Mouse (Mus musculus): ENCODE results near the gene Herc3.
"Not testable (repeated sequence)": the region's sequence is repeated elsewhere in the genome, so short reads cannot be mapped to it uniquely, and the experiment has no call there.

Gene Herc3

GRCm38 (mm10) chr6:58831232-58832009 lies at the start of gene Herc3:
Herc3 (plus strand) TSS chr6:58831465.
- peak; percentile 75 for DNase-seq (ENCODE audit: low read depth, low spot score)
- Histone ChIP-seq H3K27me3 (ENCODE audit: control insufficient read depth, insufficient read depth, low read length, poor library complexity, severe bottlenecking) (no peaks in the 10 kb centered on the region), H3K36me3 (ENCODE audit: control insufficient read depth, insufficient read depth, low read length, poor library complexity, severe bottlenecking) (no peaks in the 10 kb centered on the region)

GRCm38 (mm10) chr6:58801394-58801793 lies 29.9 kb upstream of the Herc3 start:
- Histone ChIP-seq H3K27me3 (ENCODE audit: control insufficient read depth, insufficient read depth, low read length, poor library complexity, severe bottlenecking) (no peaks in the 10 kb centered on the region), H3K36me3 (ENCODE audit: control insufficient read depth, insufficient read depth, low read length, poor library complexity, severe bottlenecking) (no peaks in the 10 kb centered on the region)
- no peak for DNase-seq (ENCODE audit: low read depth, low spot score)

- no peaks in the 10 kb centered on the region for H3K27me3 ChIP-seq (ENCODE audit: control insufficient read depth, insufficient read depth, low read length, poor library complexity, severe bottlenecking)
- no peak for DNase-seq (ENCODE audit: low read depth, low spot score)
Measured at GRCm38 (mm10) chr6:58814381-58814780, 16.9 kb upstream of the Herc3 start.

GRCm38 (mm10) chr6:58817037-58817436 lies 14.2 kb upstream of the Herc3 start:
- H3K27me3 ChIP-seq (ENCODE audit: control insufficient read depth, insufficient read depth, low read length, poor library complexity, severe bottlenecking); H3K36me3 ChIP-seq (ENCODE audit: control insufficient read depth, insufficient read depth, low read length, poor library complexity, severe bottlenecking); DNase-seq (ENCODE audit: low read depth, low spot score): not testable (repeated sequence)

More at GRCm38 (mm10) chr6:58814381-58814780, 16.9 kb upstream of the Herc3 start:
- no peaks in the 10 kb centered on the region for H3K36me3 ChIP-seq (ENCODE audit: control insufficient read depth, insufficient read depth, low read length, poor library complexity, severe bottlenecking)

GRCm38 (mm10) chr6:58825619-58826018 lies 5.6 kb upstream of the Herc3 start:
- no peak for DNase-seq (ENCODE audit: low read depth, low spot score)
- Histone ChIP-seq H3K27me3 (ENCODE audit: control insufficient read depth, insufficient read depth, low read length, poor library complexity, severe bottlenecking) (no peaks in the 10 kb centered on the region), H3K36me3 (ENCODE audit: control insufficient read depth, insufficient read depth, low read length, poor library complexity, severe bottlenecking) (no peaks in the 10 kb centered on the region)

GRCm38 (mm10) chr6:58826089-58826488 lies 5.2 kb upstream of the Herc3 start:
- H3K27me3 ChIP-seq (ENCODE audit: control insufficient read depth, insufficient read depth, low read length, poor library complexity, severe bottlenecking): no peaks in the 10 kb centered on the region
- no peak for DNase-seq (ENCODE audit: low read depth, low spot score)
- H3K36me3 ChIP-seq (ENCODE audit: control insufficient read depth, insufficient read depth, low read length, poor library complexity, severe bottlenecking): no peaks in the 10 kb centered on the region

GRCm38 (mm10) chr6:58828582-58828981 lies 2.7 kb upstream of the Herc3 start:
- H3K27me3 ChIP-seq (ENCODE audit: control insufficient read depth, insufficient read depth, low read length, poor library complexity, severe bottlenecking): no peaks in the 10 kb centered on the region
- H3K36me3 ChIP-seq (ENCODE audit: control insufficient read depth, insufficient read depth, low read length, poor library complexity, severe bottlenecking): no peaks in the 10 kb centered on the region
- DNase-seq (ENCODE audit: low read depth, low spot score): no peak

- Histone ChIP-seq H3K27me3 (ENCODE audit: control insufficient read depth, insufficient read depth, low read length, poor library complexity, severe bottlenecking) (no peaks in the 10 kb centered on the region), H3K36me3 (ENCODE audit: control insufficient read depth, insufficient read depth, low read length, poor library complexity, severe bottlenecking) (no peaks in the 10 kb centered on the region)
- peak; percentile 60 for DNase-seq (ENCODE audit: low read depth, low spot score)
Measured at GRCm38 (mm10) chr6:58830840-58831231, 429 bp upstream of the Herc3 start.

- Histone ChIP-seq H3K36me3 (ENCODE audit: control insufficient read depth, insufficient read depth, low read length, poor library complexity, severe bottlenecking) (no peaks in the 10 kb centered on the region), H3K27me3 (ENCODE audit: control insufficient read depth, insufficient read depth, low read length, poor library complexity, severe bottlenecking) (no peaks in the 10 kb centered on the region)
- peak; percentile 64 for DNase-seq (ENCODE audit: low read depth, low spot score)
Measured at GRCm38 (mm10) chr6:58832591-58833018, 1.3 kb downstream of the Herc3 start.

- no peaks in the 10 kb centered on the region for H3K27me3 ChIP-seq (ENCODE audit: control insufficient read depth, insufficient read depth, low read length, poor library complexity, severe bottlenecking)
- H3K36me3 ChIP-seq (ENCODE audit: control insufficient read depth, insufficient read depth, low read length, poor library complexity, severe bottlenecking): no peaks in the 10 kb centered on the region
- peak; percentile 14 for DNase-seq (ENCODE audit: low read depth, low spot score)
Measured at GRCm38 (mm10) chr6:58834470-58834869, 3.2 kb downstream of the Herc3 start.

GRCm38 (mm10) chr6:58835591-58835990 lies 4.3 kb downstream of the Herc3 start:
- Histone ChIP-seq H3K36me3 (ENCODE audit: control insufficient read depth, insufficient read depth, low read length, poor library complexity, severe bottlenecking) (no peaks in the 10 kb centered on the region), H3K27me3 (ENCODE audit: control insufficient read depth, insufficient read depth, low read length, poor library complexity, severe bottlenecking) (no peaks in the 10 kb centered on the region)
- DNase-seq (ENCODE audit: low read depth, low spot score): no peak

- no peaks in the 10 kb centered on the region for H3K27me3 ChIP-seq (ENCODE audit: control insufficient read depth, insufficient read depth, low read length, poor library complexity, severe bottlenecking)
- no peak for DNase-seq (ENCODE audit: low read depth, low spot score)
- H3K36me3 ChIP-seq (ENCODE audit: control insufficient read depth, insufficient read depth, low read length, poor library complexity, severe bottlenecking): no peaks in the 10 kb centered on the region
Measured at GRCm38 (mm10) chr6:58836476-58836875, 5.2 kb downstream of the Herc3 start.

- DNase-seq (ENCODE audit: low read depth, low spot score): no peak
- Histone ChIP-seq H3K36me3 (ENCODE audit: control insufficient read depth, insufficient read depth, low read length, poor library complexity, severe bottlenecking) (no peaks in the 10 kb centered on the region), H3K27me3 (ENCODE audit: control insufficient read depth, insufficient read depth, low read length, poor library complexity, severe bottlenecking) (no peaks in the 10 kb centered on the region)
Measured at GRCm38 (mm10) chr6:58837917-58838316, 6.7 kb downstream of the Herc3 start.

- no peaks in the 10 kb centered on the region for H3K27me3 ChIP-seq (ENCODE audit: control insufficient read depth, insufficient read depth, low read length, poor library complexity, severe bottlenecking)
- peaks cover 3% of the 10 kb centered on the region; the same call in 1 of the 2 replicates for H3K36me3 ChIP-seq (ENCODE audit: control insufficient read depth, insufficient read depth, low read length, poor library complexity, severe bottlenecking)
- DNase-seq (ENCODE audit: low read depth, low spot score): no peak
Measured at GRCm38 (mm10) chr6:58841208-58841607, 9.9 kb downstream of the Herc3 start.

GRCm38 (mm10) chr6:58842186-58842585 lies 10.9 kb downstream of the Herc3 start:
- Histone ChIP-seq H3K27me3 (ENCODE audit: control insufficient read depth, insufficient read depth, low read length, poor library complexity, severe bottlenecking) (no peaks in the 10 kb centered on the region), H3K36me3 (ENCODE audit: control insufficient read depth, insufficient read depth, low read length, poor library complexity, severe bottlenecking) (peaks cover 3% of the 10 kb centered on the region; the same call in 1 of the 2 replicates)
- no peak for DNase-seq (ENCODE audit: low read depth, low spot score)

- no peaks in the 10 kb centered on the region for H3K27me3 ChIP-seq (ENCODE audit: control insufficient read depth, insufficient read depth, low read length, poor library complexity, severe bottlenecking)
- no peak for DNase-seq (ENCODE audit: low read depth, low spot score)
- H3K36me3 ChIP-seq (ENCODE audit: control insufficient read depth, insufficient read depth, low read length, poor library complexity, severe bottlenecking): peaks cover 5% of the 10 kb centered on the region
Measured at GRCm38 (mm10) chr6:58843580-58843979, 12.3 kb downstream of the Herc3 start.

Measured in splenic B cell, adult 2 months (primary cell).